Mouse (Mus musculus): ENCODE results near the gene Sorbs1. TPM values are rescaled to one million over a fixed set of nuclear protein-coding genes. Genes with fewer than 3 reads are reported as not detected.

Gene Sorbs1
- polyA plus RNA-seq, 1 experiment, result 38.8 TPM

DNA sequence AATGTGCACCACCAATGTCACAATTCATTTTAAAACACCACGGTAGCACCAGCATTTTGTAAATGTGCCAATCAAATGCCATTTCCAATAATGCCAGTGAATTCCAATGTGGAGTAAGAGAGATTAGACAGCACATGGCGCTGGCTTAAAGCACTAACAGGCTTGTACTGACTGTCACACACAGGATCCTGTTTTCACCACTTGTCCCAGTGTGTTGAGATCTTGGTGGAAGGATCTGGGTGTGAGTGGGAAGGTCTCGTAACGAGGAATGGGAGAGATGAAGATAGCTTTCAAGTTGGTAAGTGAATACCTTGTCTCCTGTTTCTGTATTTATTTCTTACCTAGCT, 215.8 kb downstream of the Sorbs1 start:
- H3K4me2 ChIP-seq (ENCODE audit: low read depth), result no peak overlapping the region
- H3K27me3 ChIP-seq (ENCODE audit: control insufficient read depth, insufficient read depth, insufficient read length), result no peaks in the 10 kb centered on the region
- no peaks in the 10 kb centered on the region for H3K79me2 ChIP-seq (ENCODE audit: control insufficient read depth, insufficient read depth)
- no peak overlapping the region for H3ac ChIP-seq (ENCODE audit: control insufficient read depth, insufficient read length)
- H3K4me3 ChIP-seq, result no peak overlapping the region
- no peaks in the 10 kb centered on the region for H3K36me3 ChIP-seq (ENCODE audit: control insufficient read depth, insufficient read depth)
- TF ChIP-seq POLR2AphosphoS2 (IDR thresholded peaks at IDR 0.05; ENCODE audit: insufficient read length, low read depth) (no peak), MAX (IDR thresholded peaks at IDR 0.05; ENCODE audit: low read depth) (no peak), CEBPB (IDR thresholded peaks at IDR 0.05; ENCODE audit: insufficient read depth, poor library complexity, severe bottlenecking) (no peak), USF1 (IDR thresholded peaks at IDR 0.05; ENCODE audit: low read depth) (no peak), E2F4 (IDR thresholded peaks at IDR 0.05; ENCODE audit: insufficient read depth) (no peak), SRF (IDR thresholded peaks at IDR 0.05; ENCODE audit: control insufficient read depth, insufficient read length, low read depth) (no peak), MYOD1 (IDR thresholded peaks at IDR 0.05; ENCODE audit: control insufficient read depth in 1 of 3, insufficient read length in 2 of 3, low read depth in 2 of 3) (no peak), REST (IDR thresholded peaks at IDR 0.05; ENCODE audit: insufficient read depth, insufficient read length) (no peak), TCF12 (IDR thresholded peaks at IDR 0.05; ENCODE audit: insufficient read depth, poor library complexity, severe bottlenecking) (no peak), POLR2A (IDR thresholded peaks at IDR 0.05; ENCODE audit: insufficient read length, low read depth) (no peak), TCF3 (IDR thresholded peaks at IDR 0.05; ENCODE audit: insufficient read length, low read depth) (no peak), MYOG (IDR thresholded peaks at IDR 0.05; ENCODE audit: control insufficient read depth in 1 of 3, insufficient read depth in 1 of 3, insufficient read length in 2 of 3, low read depth in 2 of 3) (no peak)

DNA sequence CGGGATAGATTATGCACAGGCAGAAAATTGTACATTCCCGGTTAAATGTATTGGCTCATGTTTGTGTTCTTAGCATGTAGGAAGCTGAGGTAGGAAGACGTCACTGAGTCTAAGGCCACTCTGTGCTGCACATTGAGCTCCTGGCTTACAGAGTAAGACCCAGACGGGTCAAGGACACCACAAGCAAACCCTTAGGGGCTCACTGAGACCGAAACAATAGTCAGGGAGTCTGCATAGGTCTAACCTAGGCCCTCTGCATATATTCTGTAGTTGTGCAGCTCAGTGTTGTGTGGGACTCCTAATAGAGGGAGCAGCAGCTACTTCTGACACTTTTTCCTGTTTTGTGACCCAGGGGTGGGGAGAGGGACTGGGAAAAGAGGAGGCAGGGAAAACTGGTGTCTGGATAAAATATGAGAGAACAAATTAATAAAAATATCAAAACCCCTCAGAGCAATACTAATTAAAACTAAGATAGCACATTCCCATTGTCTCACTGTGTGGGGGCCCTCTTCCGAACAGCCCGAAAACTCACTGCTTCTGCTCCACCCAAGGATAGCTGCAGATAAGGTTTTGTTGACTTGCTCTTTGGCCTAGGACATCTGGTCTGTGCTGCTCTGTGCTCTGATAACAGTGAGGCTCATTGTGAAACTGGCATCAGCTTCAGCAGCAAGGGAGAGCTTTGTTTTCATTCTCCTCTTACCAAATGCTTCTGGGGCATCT, 216.3 kb downstream of the Sorbs1 start:
- H3K27me3 ChIP-seq (ENCODE audit: control insufficient read depth, insufficient read depth, insufficient read length), result no peaks in the 10 kb centered on the region
- H3K79me2 ChIP-seq (ENCODE audit: control insufficient read depth, insufficient read depth), result no peaks in the 10 kb centered on the region
- TF ChIP-seq E2F4 (IDR thresholded peaks at IDR 0.05; ENCODE audit: insufficient read depth) (no peak), USF1 (IDR thresholded peaks at IDR 0.05; ENCODE audit: low read depth) (no peak)
- no peak overlapping the region for H3K4me3 ChIP-seq
- H3K36me3 ChIP-seq (ENCODE audit: control insufficient read depth, insufficient read depth), result no peaks in the 10 kb centered on the region
- no peak overlapping the region for H3ac ChIP-seq (ENCODE audit: control insufficient read depth, insufficient read length)
- H3K4me2 ChIP-seq (ENCODE audit: low read depth), result no peak overlapping the region

DNA sequence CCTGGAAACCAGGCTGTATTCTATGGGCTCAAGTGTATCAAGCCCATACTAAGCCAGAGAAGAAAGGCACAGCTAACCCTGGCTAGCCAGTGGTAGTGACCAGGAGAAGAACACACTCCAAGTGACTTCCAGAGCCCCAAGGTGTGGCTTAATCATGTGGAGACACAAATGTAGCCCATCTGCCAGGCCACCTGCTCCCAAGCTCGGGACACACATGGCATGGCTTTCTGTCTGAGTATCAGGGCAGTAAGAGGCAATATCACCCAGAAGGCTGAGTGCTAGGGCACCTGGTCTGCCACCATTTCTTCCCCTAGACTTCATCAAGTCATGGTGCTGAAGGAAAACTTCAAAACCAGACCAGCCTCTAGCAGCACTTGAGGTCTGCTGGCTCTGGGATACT, 219.3 kb downstream of the Sorbs1 start:
- no peaks in the 10 kb centered on the region for H3K36me3 ChIP-seq (ENCODE audit: control insufficient read depth, insufficient read depth)
- H3K4me3 ChIP-seq, result no peak overlapping the region
- no peaks in the 10 kb centered on the region for H3K79me2 ChIP-seq (ENCODE audit: control insufficient read depth, insufficient read depth)
- TF ChIP-seq MYOD1 (IDR thresholded peaks at IDR 0.05; ENCODE audit: control insufficient read depth in 1 of 3, insufficient read length in 2 of 3, low read depth in 2 of 3) (no peak), REST (IDR thresholded peaks at IDR 0.05; ENCODE audit: insufficient read depth, insufficient read length) (no peak), USF1 (IDR thresholded peaks at IDR 0.05; ENCODE audit: low read depth) (no peak), CEBPB (IDR thresholded peaks at IDR 0.05; ENCODE audit: insufficient read depth, poor library complexity, severe bottlenecking) (no peak), POLR2A (IDR thresholded peaks at IDR 0.05; ENCODE audit: insufficient read length, low read depth) (no peak), SRF (IDR thresholded peaks at IDR 0.05; ENCODE audit: control insufficient read depth, insufficient read length, low read depth) (no peak), E2F4 (IDR thresholded peaks at IDR 0.05; ENCODE audit: insufficient read depth) (no peak), POLR2AphosphoS2 (IDR thresholded peaks at IDR 0.05; ENCODE audit: insufficient read length, low read depth) (no peak), TCF3 (IDR thresholded peaks at IDR 0.05; ENCODE audit: insufficient read length, low read depth) (no peak), MAX (IDR thresholded peaks at IDR 0.05; ENCODE audit: low read depth) (no peak), TCF12 (IDR thresholded peaks at IDR 0.05; ENCODE audit: insufficient read depth, poor library complexity, severe bottlenecking) (no peak), MYOG (IDR thresholded peaks at IDR 0.05; ENCODE audit: control insufficient read depth in 1 of 3, insufficient read depth in 1 of 3, insufficient read length in 2 of 3, low read depth in 2 of 3) (no peak)
- no peak overlapping the region for H3ac ChIP-seq (ENCODE audit: control insufficient read depth, insufficient read length)
- no peak overlapping the region for H3K4me2 ChIP-seq (ENCODE audit: low read depth)
- H3K27me3 ChIP-seq (ENCODE audit: control insufficient read depth, insufficient read depth, insufficient read length), result no peaks in the 10 kb centered on the region

- H3K36me3 ChIP-seq (ENCODE audit: control insufficient read depth, insufficient read depth), result no peaks in the 10 kb centered on the region
- TF ChIP-seq MYOD1 (IDR thresholded peaks at IDR 0.05; ENCODE audit: control insufficient read depth in 1 of 3, insufficient read length in 2 of 3, low read depth in 2 of 3) (no peak), MAX (IDR thresholded peaks at IDR 0.05; ENCODE audit: low read depth) (no peak), MYOG (IDR thresholded peaks at IDR 0.05; ENCODE audit: control insufficient read depth in 1 of 3, insufficient read depth in 1 of 3, insufficient read length in 2 of 3, low read depth in 2 of 3) (no peak), CEBPB (IDR thresholded peaks at IDR 0.05; ENCODE audit: insufficient read depth, poor library complexity, severe bottlenecking) (no peak), E2F4 (IDR thresholded peaks at IDR 0.05; ENCODE audit: insufficient read depth) (no peak), POLR2AphosphoS2 (IDR thresholded peaks at IDR 0.05; ENCODE audit: insufficient read length, low read depth) (no peak), TCF12 (IDR thresholded peaks at IDR 0.05; ENCODE audit: insufficient read depth, poor library complexity, severe bottlenecking) (no peak), POLR2A (IDR thresholded peaks at IDR 0.05; ENCODE audit: insufficient read length, low read depth) (no peak), SRF (IDR thresholded peaks at IDR 0.05; ENCODE audit: control insufficient read depth, insufficient read length, low read depth) (no peak), TCF3 (IDR thresholded peaks at IDR 0.05; ENCODE audit: insufficient read length, low read depth) (no peak), USF1 (IDR thresholded peaks at IDR 0.05; ENCODE audit: low read depth) (no peak), REST (IDR thresholded peaks at IDR 0.05; ENCODE audit: insufficient read depth, insufficient read length) (no peak)
These were observed 219.8 kb downstream of the Sorbs1 start for GRCm38 (mm10) chr19:40293791-40294190.

More at GRCm38 (mm10) chr19:40293791-40294190, 219.8 kb downstream of the Sorbs1 start:
- Histone ChIP-seq H3K4me3 (no peak overlapping the region), H3K27me3 (ENCODE audit: control insufficient read depth, insufficient read depth, insufficient read length) (no peaks in the 10 kb centered on the region), H3ac (ENCODE audit: control insufficient read depth, insufficient read length) (no peak overlapping the region), H3K79me2 (ENCODE audit: control insufficient read depth, insufficient read depth) (no peaks in the 10 kb centered on the region), H3K4me2 (ENCODE audit: low read depth) (no peak overlapping the region)

Data from myocyte (in vitro differentiated cells).